Mouse (Mus musculus): Measurements from ENCODE around the gene Ccdc59. TPM values are rescaled to one million over a fixed set of nuclear protein-coding genes. Genes with fewer than 3 reads are reported as not detected.

Gene Ccdc59
- 34.1 and 41.3 TPM in 2 replicates for polyA plus RNA-seq (2015; fragmentation: Nextera tagmentation; extraction: Ambion mirVana)

GRCm38 (mm10) chr10:105840928-105841888 lies at the start of gene Ccdc59, which contains the start of gene Mettl25:
Gene Ccdc59, plus strand, starts transcription at chr10:105841067.
Gene Mettl25, minus strand, starts transcription at chr10:105841380.

Other genes starting within 250 kb of the Ccdc59 start
- gene Mettl25, start 313 bp downstream of the Ccdc59 start, polyA plus RNA-seq (2015; fragmentation: Nextera tagmentation; extraction: Ambion mirVana): 6.5 and 7.1 TPM in 2 replicates